Mouse (Mus musculus) small intestine, adult 2 months (tissue): ENCODE data around the gene Tmem214. TPM values are rescaled to one million over a fixed set of nuclear protein-coding genes. Genes with fewer than 3 reads are reported as not detected.
A peak's percentile ranks its signal among the peaks of the same experiment; 100 is the strongest.

Experiments used
- H3K27ac ChIP-seq: fragments of 200-500 bp; 2 replicates; pipeline ENCODE4 v1.5.1; 2012; ENCODE audit warnings: low read depth, low read length, control low read depth, inconsistent platforms; ENCODE audit not compliant: insufficient read depth
- H3K27me3 ChIP-seq: fragments of 200-500 bp; 2 replicates; pipeline ENCODE4 v1.6.1; 2012; ENCODE audit warnings: mild to moderate bottlenecking, moderate library complexity, low read length, inconsistent platforms; ENCODE audit not compliant: control insufficient read depth, insufficient read depth
- H3K36me3 ChIP-seq: fragments of 200-500 bp; 2 replicates; pipeline ENCODE4 v1.6.1; 2012; ENCODE audit warnings: mild to moderate bottlenecking, low read length, control low read depth, inconsistent platforms; ENCODE audit not compliant: control insufficient read depth, insufficient read depth
- H3K4me1 ChIP-seq: fragments of 200-500 bp; 2 replicates; pipeline ENCODE4 v1.6.1; 2012; ENCODE audit warnings: low read length, inconsistent platforms, mixed read lengths; ENCODE audit not compliant: control insufficient read depth, insufficient read depth, insufficient read length
- H3K4me3 ChIP-seq: fragments of 200-500 bp; 2 replicates; pipeline ENCODE4 v1.5.1; 2012; ENCODE audit warnings: low read depth, mild to moderate bottlenecking, control low read depth, inconsistent platforms, low read length, moderate library complexity
- CTCF ChIP-seq: fragments of 200-500 bp; IDR thresholded peaks from 2 replicates; pipeline ENCODE4 v1.5.1; 2012; ENCODE audit warnings: low read depth, mild to moderate bottlenecking, control low read depth, inconsistent platforms, low read length, moderate library complexity, mixed read lengths; ENCODE audit not compliant: insufficient replicate concordance, insufficient read length; ENCODE audit errors: extremely low read depth
- POLR2A ChIP-seq: fragments of 200-500 bp; IDR thresholded peaks from 2 replicates; pipeline ENCODE4 v1.6.1; 2012; ENCODE audit warnings: low read depth, mild to moderate bottlenecking, control low read depth, inconsistent platforms, low read length, moderate library complexity
- WGBS: fragments of 180-500 bp; shearing (Covaris S2); methylation state at CpG from one replicate; pipeline ENCODE4 v1.1.7; 2018; 5-methylcytosine and 5-hydroxymethylcytosine counted together
- polyA plus RNA-seq: library from polyadenylated mRNA; depleted of rRNA; stranded (reverse); fragments of >200 nt; gene quantifications from 2 replicates; pipeline ENCODE4 v1.2.3, GENCODE M21; 2012; rRNA removed

Gene Tmem214
- polyA plus RNA-seq, 1 experiment = 115 TPM

GRCm38 (mm10) chr5:30924614-30925013 is 56.8 kb downstream of the Tmem214 start:
- WGBS = 66% methylated on average over 8 of the region's 8 CpGs
- no peak for TF ChIP-seq POLR2A
- no peak for TF ChIP-seq CTCF
- peak overlapping the region; percentile 6; the same call in 1 of the 2 replicates for H3K4me3 ChIP-seq

GRCm38 (mm10) chr5:30925217-30925616 is 57.4 kb downstream of the Tmem214 start:
- 47% methylated on average over 5 of the region's 5 CpGs for WGBS
- Histone ChIP-seq H3K4me3 (no peak overlapping the region), H3K27me3 (no peaks in the 10 kb centered on the region), H3K27ac (peak overlapping the region; percentile 97), H3K4me1 (peaks cover 42% of the 10 kb centered on the region), H3K36me3 (peaks cover 9% of the 10 kb centered on the region)
- no peak for TF ChIP-seq CTCF
- peak; percentile 55; the same call in 1 of the 2 replicates for TF ChIP-seq POLR2A

More at GRCm38 (mm10) chr5:30924614-30925013, 56.8 kb downstream of the Tmem214 start:
- peaks cover 9% of the 10 kb centered on the region for H3K36me3 ChIP-seq
- H3K27ac ChIP-seq = peak overlapping the region; percentile 97
- H3K27me3 ChIP-seq = no peaks in the 10 kb centered on the region
- peaks cover 43% of the 10 kb centered on the region for H3K4me1 ChIP-seq

GRCm38 (mm10) chr5:30926073-30926472 is 58.3 kb downstream of the Tmem214 start:
- H3K27ac ChIP-seq = peak overlapping the region; percentile 85
- H3K4me1 ChIP-seq = peaks cover 38% of the 10 kb centered on the region
- H3K27me3 ChIP-seq = no peaks in the 10 kb centered on the region
- WGBS = 21% methylated on average over 2 of the region's 2 CpGs
- peaks cover 13% of the 10 kb centered on the region for H3K36me3 ChIP-seq
- TF ChIP-seq POLR2A = no peak
- TF ChIP-seq CTCF = no peak
- H3K4me3 ChIP-seq = no peak overlapping the region

DNA sequence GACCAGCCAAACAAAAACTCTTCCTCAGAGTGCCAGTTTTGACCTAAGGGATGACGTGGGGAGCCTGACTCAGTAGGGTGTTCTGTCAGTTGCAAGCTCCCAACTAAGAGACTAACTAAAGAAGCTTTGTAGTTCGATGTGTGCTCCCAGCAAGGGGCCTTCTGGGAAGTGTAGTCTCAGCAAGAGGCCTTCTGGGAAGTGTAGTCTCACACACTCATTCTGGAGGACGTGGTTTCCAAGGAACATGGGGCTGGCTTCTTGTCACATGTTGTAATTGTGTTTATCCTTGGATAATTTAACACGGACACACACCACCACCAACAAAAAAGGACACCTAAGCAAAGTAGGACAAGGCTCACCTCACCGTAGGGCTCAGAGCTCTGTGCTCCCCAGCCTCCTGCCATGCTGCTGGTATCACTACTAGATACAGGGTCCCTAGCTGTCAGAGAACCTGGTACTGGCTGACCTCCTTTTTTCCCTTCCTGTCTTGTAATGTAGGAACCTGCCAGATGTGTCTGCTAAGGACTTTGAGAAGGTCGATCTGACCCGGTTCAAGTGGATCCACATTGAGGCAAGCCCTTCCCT is 60.2 kb downstream of the Tmem214 start:
- Histone ChIP-seq H3K36me3 (peaks cover 20% of the 10 kb centered on the region), H3K27me3 (no peaks in the 10 kb centered on the region), H3K4me3 (no peak overlapping the region), H3K27ac (peak overlapping the region; percentile 62), H3K4me1 (peaks cover 38% of the 10 kb centered on the region)
- WGBS = 40% methylated on average over 7 of the region's 7 CpGs
- TF ChIP-seq POLR2A = no peak

Other genes with a start within 250 kb of the Tmem214 start
- 48.2 and 80.2 TPM in 2 replicates for gene Slc35f6, start 220.1 kb upstream of the Tmem214 start, polyA plus RNA-seq
- 17.8 and 33.0 TPM in 2 replicates for gene Cenpa, start 201.2 kb upstream of the Tmem214 start, polyA plus RNA-seq
- 0.66 and 1.6 TPM in 2 replicates for gene Dpysl5, start 156.4 kb upstream of the Tmem214 start, polyA plus RNA-seq
- gene Mapre3, start 53.4 kb upstream of the Tmem214 start, polyA plus RNA-seq = 26.2 and 28.7 TPM in 2 replicates
- 4.1 and 10.2 TPM in 2 replicates for gene Agbl5, start 20.7 kb downstream of the Tmem214 start, polyA plus RNA-seq
- gene Ost4, start 39.8 kb downstream of the Tmem214 start, polyA plus RNA-seq = 161 and 211 TPM in 2 replicates
- 51.8 and 81.9 TPM in 2 replicates for gene Emilin1, start 45.4 kb downstream of the Tmem214 start, polyA plus RNA-seq
- 285 and 579 TPM in 2 replicates for gene Khk, start 53.4 kb downstream of the Tmem214 start, polyA plus RNA-seq
- 219 and 481 TPM in 2 replicates for gene Cgref1, start 77.6 kb downstream of the Tmem214 start, polyA plus RNA-seq
- 249 and 335 TPM in 2 replicates for gene Preb, start 92.3 kb downstream of the Tmem214 start, polyA plus RNA-seq
- 0.44 and 2.0 TPM in 2 replicates for gene Tcf23, start 100.7 kb downstream of the Tmem214 start, polyA plus RNA-seq
- gene Atraid, start 180.3 kb downstream of the Tmem214 start, polyA plus RNA-seq = 29.3 and 51.4 TPM in 2 replicates
- 14.5 and 75.0 TPM in 2 replicates for gene Slc5a6, start 180.9 kb downstream of the Tmem214 start, polyA plus RNA-seq
- gene Cad, start 186.8 kb downstream of the Tmem214 start, polyA plus RNA-seq = 15.4 and 17.5 TPM in 2 replicates
- gene Dnajc5g, start 238.3 kb downstream of the Tmem214 start, polyA plus RNA-seq = not detected in 2 replicates
- gene Slc30a3, start 240.2 kb downstream of the Tmem214 start, polyA plus RNA-seq = 0.15 and 0.17 TPM in 2 replicates
- not detected in 2 replicates for gene Trim54, start 248.7 kb downstream of the Tmem214 start, polyA plus RNA-seq